Mouse (Mus musculus) myocyte (in vitro differentiated cells): ENCODE results near the gene Slc25a31.
A peak's percentile ranks its signal among the peaks of the same experiment; 100 is the strongest.

Experiments
- CEBPB ChIP-seq: IDR thresholded peaks from 2 replicates; pipeline ENCODE4 v1.6.1; 2011; ENCODE audit warnings: mild to moderate bottlenecking, moderate library complexity; ENCODE audit not compliant: poor library complexity, insufficient read depth, severe bottlenecking
- E2F4 ChIP-seq: IDR thresholded peaks from one replicate; pipeline ENCODE4 v1.6.1; 2011; ENCODE audit warnings: mild to moderate bottlenecking, control low read depth, moderate library complexity; ENCODE audit not compliant: insufficient read depth
- POLR2A ChIP-seq: IDR thresholded peaks from one replicate; pipeline ENCODE4 v1.6.1; 2011; ENCODE audit warnings: low read depth, mild to moderate bottlenecking, control low read depth, moderate library complexity; ENCODE audit not compliant: insufficient read length
- TCF12 ChIP-seq: IDR thresholded peaks from one replicate; pipeline ENCODE4 v1.6.1; 2011; ENCODE audit warnings: mild to moderate bottlenecking, control low read depth; ENCODE audit not compliant: poor library complexity, insufficient read depth, severe bottlenecking
- TCF3 ChIP-seq: IDR thresholded peaks from one replicate; pipeline ENCODE4 v1.6.1; 2011; ENCODE audit warnings: low read depth, control low read depth; ENCODE audit not compliant: insufficient read length

DNA sequence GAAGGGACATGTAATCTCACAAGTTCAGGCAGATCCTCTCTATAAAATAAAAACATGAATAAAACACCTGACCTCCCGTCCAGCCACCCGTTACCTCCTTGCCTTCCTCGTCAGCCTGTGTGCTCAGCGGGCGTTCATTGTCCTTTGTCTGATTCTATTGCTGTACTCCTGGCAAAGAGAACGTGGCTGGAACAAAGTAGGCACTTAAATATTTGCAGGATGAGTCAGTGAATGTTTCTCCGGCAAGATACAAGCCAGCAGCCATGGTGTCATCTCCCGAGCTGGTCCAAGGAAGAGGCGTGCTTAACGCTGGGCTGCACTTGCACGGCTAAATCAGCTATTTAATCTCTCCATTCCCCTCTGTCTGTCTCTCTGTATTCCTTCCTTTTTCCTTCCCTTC, 26.3 kb upstream of the Slc25a31 start:
- TF ChIP-seq POLR2A (peak; percentile 41), E2F4 (no peak), TCF12 (no peak), CEBPB (no peak), TCF3 (no peak)
